Mouse (Mus musculus) C2C12 (cell line): ENCODE measurements around the gene Ccdc154. TPM values are rescaled to one million over a fixed set of nuclear protein-coding genes. Genes with fewer than 3 reads are reported as not detected.

Experiments
- H3K27me3 ChIP-seq: one replicate; pipeline ENCODE4 v1.6.1; 2011; ENCODE audit not compliant: control insufficient read depth, insufficient read depth, insufficient read length
- H3K36me3 ChIP-seq: one replicate; pipeline ENCODE4 v1.6.1; 2011; ENCODE audit not compliant: control insufficient read depth, insufficient read depth
- H3K4me3 ChIP-seq: one replicate; pipeline ENCODE4 v1.5.1; 2011; ENCODE audit warnings: mild to moderate bottlenecking, control low read depth; ENCODE audit not compliant: poor library complexity, insufficient read depth, severe bottlenecking
- H3K79me2 ChIP-seq: one replicate; pipeline ENCODE4 v1.6.1; 2011; ENCODE audit not compliant: control insufficient read depth, insufficient read depth
- H3K79me3 ChIP-seq: one replicate; pipeline ENCODE4 v1.6.1; 2011; ENCODE audit warnings: low read depth, control low read depth
- H3ac ChIP-seq: one replicate; pipeline ENCODE3; 2011; ENCODE audit warnings: low read depth; ENCODE audit not compliant: control insufficient read depth, insufficient read length
- CEBPB ChIP-seq: IDR thresholded peaks from one replicate; pipeline ENCODE4 v1.6.1; 2011; ENCODE audit warnings: low read depth, mild to moderate bottlenecking, control low read depth, moderate library complexity
- CTCF ChIP-seq: IDR thresholded peaks from one replicate; pipeline ENCODE4 v1.5.1; 2011; ENCODE audit not compliant: control insufficient read depth, insufficient read depth, insufficient read length
- FOSL1 ChIP-seq: IDR thresholded peaks from one replicate; pipeline ENCODE4 v1.8.0; 2011; ENCODE audit warnings: mild to moderate bottlenecking, low read length; ENCODE audit not compliant: poor library complexity, insufficient read depth, severe bottlenecking
- MAX ChIP-seq: IDR thresholded peaks from one replicate; pipeline ENCODE4 v1.6.1; 2011; ENCODE audit warnings: mild to moderate bottlenecking, control low read depth
- MYOD1 ChIP-seq: IDR thresholded peaks from one replicate; pipeline ENCODE4 v1.6.1; 2011; ENCODE audit warnings: low read depth; ENCODE audit not compliant: control insufficient read depth, insufficient read length
- MYOG ChIP-seq: IDR thresholded peaks from one replicate; pipeline ENCODE4 v1.6.1; 2011; ENCODE audit not compliant: control insufficient read depth, insufficient read length; ENCODE audit errors: extremely low read depth
- USF1 ChIP-seq: IDR thresholded peaks from one replicate; pipeline ENCODE4 v1.6.1; 2011; ENCODE audit warnings: low read depth, mild to moderate bottlenecking, control low read depth, moderate library complexity
- polyA plus RNA-seq: library from polyadenylated mRNA; unstranded; fragments of >200 nt; fragmentation: generic; extraction: Trizol; gene quantifications from one replicate; pipeline ENCODE4 v1.2.1, GENCODE M21; 2012; ENCODE audit warnings: missing spikeins

Gene Ccdc154
- polyA plus RNA-seq, 1 experiment, result not detected

DNA sequence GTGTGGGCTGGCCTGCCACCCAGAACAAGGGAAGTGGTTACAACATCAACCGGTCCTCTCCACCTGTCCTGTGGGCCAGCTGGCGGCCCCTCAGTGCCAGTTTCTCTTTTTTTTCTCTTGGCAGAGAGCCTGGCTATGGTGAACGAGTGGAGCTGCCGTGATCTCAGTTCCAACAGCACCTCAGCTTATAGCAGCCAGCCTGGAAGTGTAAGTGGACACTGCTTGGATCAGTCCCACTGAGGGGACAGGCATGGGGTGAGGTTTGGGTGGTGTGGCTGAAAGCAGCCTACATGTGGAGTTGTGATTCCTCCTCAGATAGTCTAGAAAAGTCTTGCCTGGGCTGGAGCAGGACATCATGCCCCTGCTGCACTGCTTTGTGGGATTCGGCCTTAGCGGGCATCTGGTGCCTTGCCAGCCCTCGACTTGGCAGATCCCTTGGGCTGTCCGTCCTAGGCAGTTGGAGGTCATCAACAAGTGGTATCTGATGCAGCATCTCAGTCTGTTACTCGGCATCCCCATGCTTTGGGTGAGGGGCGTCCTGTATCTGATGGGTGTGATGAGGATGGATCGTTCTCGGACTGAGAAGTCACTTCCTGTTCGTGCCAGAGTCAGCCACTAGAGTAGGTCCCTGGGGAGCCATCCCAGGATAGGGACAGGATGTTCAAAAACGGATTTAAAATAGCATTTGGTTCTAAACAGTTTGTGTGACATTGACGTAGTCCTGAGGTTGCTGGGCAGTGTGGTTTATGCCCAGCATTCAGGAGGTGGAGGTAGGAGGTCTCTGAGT is 48.6 kb downstream of the Ccdc154 start:
- TF ChIP-seq MYOD1 (no peak), CTCF (no peak), FOSL1 (no peak), CEBPB (no peak), USF1 (no peak), MAX (no peak), MYOG (no peak)
- H3K36me3 ChIP-seq, result peaks cover 39% of the 10 kb centered on the region
- no peaks in the 10 kb centered on the region for H3K79me2 ChIP-seq
- H3K79me3 ChIP-seq, result no peaks in the 10 kb centered on the region
- no peak overlapping the region for H3K4me3 ChIP-seq
- no peak overlapping the region for H3ac ChIP-seq
- no peaks in the 10 kb centered on the region for H3K27me3 ChIP-seq

- H3K27me3 ChIP-seq, result no peaks in the 10 kb centered on the region
- TF ChIP-seq MAX (peak; percentile 53), CTCF (no peak)
- H3K4me3 ChIP-seq, result no peak overlapping the region
- H3K36me3 ChIP-seq, result peaks cover 40% of the 10 kb centered on the region
- H3K79me2 ChIP-seq, result no peaks in the 10 kb centered on the region
- H3K79me3 ChIP-seq, result no peaks in the 10 kb centered on the region
- peak overlapping the region; percentile 6 for H3ac ChIP-seq
These were observed 49.4 kb downstream of the Ccdc154 start for GRCm38 (mm10) chr17:25211705-25212104.

- TF ChIP-seq CEBPB (no peak), MAX (no peak), FOSL1 (no peak), MYOG (no peak), MYOD1 (no peak), CTCF (no peak), USF1 (no peak)
These were observed 53.2 kb downstream of the Ccdc154 start for GRCm38 (mm10) chr17:25215431-25215830.

GRCm38 (mm10) chr17:25218967-25219366 is 56.7 kb downstream of the Ccdc154 start:
- Histone ChIP-seq H3ac (no peak overlapping the region), H3K36me3 (peaks cover 19% of the 10 kb centered on the region), H3K79me2 (no peaks in the 10 kb centered on the region), H3K79me3 (no peaks in the 10 kb centered on the region), H3K27me3 (no peaks in the 10 kb centered on the region), H3K4me3 (no peak overlapping the region)
- TF ChIP-seq MYOG (no peak), CEBPB (no peak), FOSL1 (no peak), MYOD1 (no peak), USF1 (no peak), CTCF (no peak), MAX (no peak)

More at GRCm38 (mm10) chr17:25215431-25215830, 53.2 kb downstream of the Ccdc154 start:
- H3ac ChIP-seq, result no peak overlapping the region
- no peaks in the 10 kb centered on the region for H3K79me2 ChIP-seq
- no peaks in the 10 kb centered on the region for H3K79me3 ChIP-seq
- peaks cover 29% of the 10 kb centered on the region for H3K36me3 ChIP-seq
- no peak overlapping the region for H3K4me3 ChIP-seq
- no peaks in the 10 kb centered on the region for H3K27me3 ChIP-seq

DNA sequence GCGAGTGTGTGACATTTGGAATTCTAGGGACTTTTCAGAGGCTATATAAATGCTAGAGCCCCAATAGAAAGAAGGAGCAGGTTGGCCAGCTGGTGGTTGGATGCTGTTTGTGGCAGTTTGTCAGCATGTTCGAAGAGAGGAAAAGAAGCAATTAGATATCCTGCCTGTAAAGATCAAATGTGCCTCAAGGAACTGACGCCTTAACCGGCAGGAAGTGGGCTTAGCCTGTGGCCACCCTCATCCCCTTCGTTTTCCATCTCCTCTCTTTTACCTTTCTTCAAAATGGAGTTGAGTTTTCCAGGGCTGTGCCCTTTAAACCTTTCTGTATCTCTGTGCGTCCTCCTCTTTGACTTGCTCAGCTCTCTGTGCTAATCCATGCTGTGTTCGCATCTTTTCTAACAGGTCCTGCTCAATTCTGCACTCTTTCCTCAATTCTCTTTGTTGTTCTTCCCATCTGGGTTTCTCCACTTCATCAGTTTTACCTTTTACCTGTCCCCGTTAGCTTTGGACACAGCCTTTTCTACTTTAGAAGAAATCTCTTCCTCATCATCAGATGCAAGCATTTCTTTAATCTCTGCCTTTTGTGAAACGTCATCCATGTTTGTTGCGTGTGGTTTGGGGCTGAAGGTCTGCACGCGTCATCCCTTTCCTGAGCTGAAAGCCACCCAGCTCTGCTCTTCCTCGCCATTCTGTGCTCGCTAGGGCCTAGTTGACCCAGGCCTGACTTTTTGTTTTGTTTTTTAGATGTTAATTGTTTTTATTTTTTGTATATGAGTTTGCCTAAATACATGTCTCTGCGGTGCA is 57.4 kb downstream of the Ccdc154 start:
- Histone ChIP-seq H3K79me2 (no peaks in the 10 kb centered on the region), H3K4me3 (no peak overlapping the region), H3ac (no peak overlapping the region), H3K79me3 (no peaks in the 10 kb centered on the region), H3K36me3 (peaks cover 12% of the 10 kb centered on the region), H3K27me3 (no peaks in the 10 kb centered on the region)
- TF ChIP-seq MAX (no peak), FOSL1 (no peak), USF1 (no peak), MYOD1 (no peak), MYOG (no peak), CTCF (no peak), CEBPB (no peak)

DNA sequence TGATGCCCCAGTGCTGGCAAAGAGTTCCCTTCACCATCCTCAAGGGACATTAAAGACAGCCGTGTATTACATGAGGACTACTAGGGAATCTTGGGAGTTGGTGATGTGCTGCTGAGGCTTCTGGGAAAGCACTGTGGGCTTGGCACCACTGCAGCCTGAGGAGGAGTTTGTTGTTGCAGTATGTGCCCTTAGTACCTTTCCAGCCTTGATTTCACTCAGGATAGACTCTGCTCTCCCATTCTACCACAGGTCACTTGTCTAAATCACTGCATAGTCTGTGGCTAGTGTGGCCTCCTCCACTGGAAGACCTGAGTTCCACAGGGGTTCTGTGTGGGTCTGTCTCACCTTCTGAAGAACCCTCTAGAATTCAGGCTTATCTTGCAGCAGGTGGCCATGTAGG is 58.5 kb downstream of the Ccdc154 start:
- H3ac ChIP-seq, result no peak overlapping the region
- H3K27me3 ChIP-seq, result no peaks in the 10 kb centered on the region
- no peak for TF ChIP-seq FOSL1
- TF ChIP-seq MAX, result no peak
- no peak for TF ChIP-seq MYOG
- TF ChIP-seq CEBPB, result no peak
- no peak for TF ChIP-seq USF1
- TF ChIP-seq MYOD1, result no peak
- TF ChIP-seq CTCF, result no peak
- H3K36me3 ChIP-seq, result peaks cover 2% of the 10 kb centered on the region
- H3K4me3 ChIP-seq, result no peak overlapping the region
- H3K79me2 ChIP-seq, result no peaks in the 10 kb centered on the region
- no peaks in the 10 kb centered on the region for H3K79me3 ChIP-seq

Other genes starting within 250 kb of the Ccdc154 start
- gene Mapk8ip3, start 225.5 kb upstream of the Ccdc154 start, polyA plus RNA-seq, result 17.7 TPM
- gene Jpt2, start 201.8 kb upstream of the Ccdc154 start, polyA plus RNA-seq, result 57.4 TPM
- 4.3 TPM for gene Cramp1l, start 146.7 kb upstream of the Ccdc154 start, polyA plus RNA-seq
- gene Ift140, start 146.4 kb upstream of the Ccdc154 start, polyA plus RNA-seq, result 7.5 TPM
- 0.37 TPM for gene Tmem204, start 78.9 kb upstream of the Ccdc154 start, polyA plus RNA-seq
- 18.3 TPM for gene Telo2, start 46.5 kb upstream of the Ccdc154 start, polyA plus RNA-seq
- gene Ptx4, start 41.7 kb upstream of the Ccdc154 start, polyA plus RNA-seq, result not detected
- gene Clcn7, start 29.1 kb upstream of the Ccdc154 start, polyA plus RNA-seq, result 19.9 TPM
- gene Gm38655, start 13.0 kb downstream of the Ccdc154 start, polyA plus RNA-seq, result not detected
- gene BC003965, start 22.1 kb downstream of the Ccdc154 start, polyA plus RNA-seq, result 14.3 TPM
- gene Unkl, start 25.9 kb downstream of the Ccdc154 start, polyA plus RNA-seq, result 1.8 TPM
- 22.7 TPM for gene Gnptg, start 77.7 kb downstream of the Ccdc154 start, polyA plus RNA-seq
- gene Tsr3, start 77.7 kb downstream of the Ccdc154 start, polyA plus RNA-seq, result 39.3 TPM
- 0.16 TPM for gene Baiap3, start 93.9 kb downstream of the Ccdc154 start, polyA plus RNA-seq
- 405 TPM for gene Ube2i, start 112.2 kb downstream of the Ccdc154 start, polyA plus RNA-seq
- gene Prss34, start 135.9 kb downstream of the Ccdc154 start, polyA plus RNA-seq, result not detected
- gene Prss28, start 146.2 kb downstream of the Ccdc154 start, polyA plus RNA-seq, result not detected
- gene Prss29, start 156.2 kb downstream of the Ccdc154 start, polyA plus RNA-seq, result not detected
- gene Tpsab1, start 183.1 kb downstream of the Ccdc154 start, polyA plus RNA-seq, result 2.5 TPM
- not detected for gene Tpsb2, start 203.8 kb downstream of the Ccdc154 start, polyA plus RNA-seq
- not detected for gene Tpsg1, start 206.8 kb downstream of the Ccdc154 start, polyA plus RNA-seq